In the genomic region with DNA sequence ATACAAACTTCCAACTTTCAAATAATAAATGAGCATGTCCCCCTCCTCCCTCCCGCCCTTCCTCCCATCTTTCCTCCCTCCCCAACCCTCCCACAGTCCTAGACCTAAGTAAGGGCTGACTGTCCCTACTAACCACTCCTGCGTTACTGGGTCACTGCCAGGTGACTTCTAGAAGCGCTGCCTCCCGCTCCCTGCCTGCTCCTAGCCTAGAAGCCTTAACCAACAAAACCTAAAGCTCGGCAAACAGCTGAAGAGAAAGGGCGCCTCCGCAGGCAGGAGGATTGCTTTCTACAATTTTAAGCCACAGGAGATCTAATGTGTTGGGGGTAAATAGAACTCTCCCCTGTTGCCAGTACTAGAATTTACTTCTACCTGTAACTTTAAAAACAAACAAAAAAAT, we compare ENCODE assay signal across 7 mouse cellular contexts. TPM values are rescaled to one million over a fixed set of nuclear protein-coding genes. Genes with fewer than 3 reads are reported as not detected.
DNase-seq lines count a peak whose midpoint lies in the region; ATAC-seq and TF ChIP-seq lines count a peak whose summit lies in the region.

No protein-coding gene starts in this region.

- H3K4me1 ChIP-seq in forebrain, postnatal 0 days (ENCODE audit: insufficient read depth) = 0 out of 2 replicates have a peak, but pooled peaks cover 5% of the 10 kb centered on the region
- 0 out of 2 replicates have a peak, but pooled peaks cover 5% of the 10 kb centered on the region for H3K4me1 ChIP-seq in hindbrain, postnatal 0 days (ENCODE audit: insufficient read depth, low read length)
- H3K4me1 ChIP-seq in limb, embryonic 11.5 days (ENCODE audit: control insufficient read depth, insufficient read depth, low read length) = 0 out of 2 replicates have a peak, but pooled peaks cover 3% of the 10 kb centered on the region
- peaks cover 30% of the 10 kb centered on the region for H3K4me1 ChIP-seq in midbrain, embryonic 10.5 days

- H3K36me3 ChIP-seq in forebrain, postnatal 0 days (ENCODE audit: insufficient read depth) = no peaks in the 10 kb centered on the region
- H3K36me3 ChIP-seq in hindbrain, postnatal 0 days (ENCODE audit: insufficient read depth, low read length) = no peaks in the 10 kb centered on the region
- no peaks in the 10 kb centered on the region for H3K36me3 ChIP-seq in limb, embryonic 11.5 days (ENCODE audit: control insufficient read depth, insufficient read depth, low read length)
- no peaks in the 10 kb centered on the region for H3K36me3 ChIP-seq in midbrain, embryonic 10.5 days

- H3K9ac ChIP-seq in forebrain, postnatal 0 days = peak overlapping the region; percentile 80; the same call in 1 of the 2 replicates
- H3K9ac ChIP-seq in hindbrain, postnatal 0 days (replicated peaks; ENCODE audit: low read length) = peak overlapping the region; percentile 74; the same call in 1 of the 2 replicates
- no peak overlapping the region for H3K9ac ChIP-seq in limb, embryonic 11.5 days (ENCODE audit: low read length)

- H3K27ac ChIP-seq in forebrain, postnatal 0 days (ENCODE audit: low read depth, low read length) = no peak overlapping the region
- 0 out of 2 replicates have a peak overlapping the region, but pooled peaks have one; percentile 11 for H3K27ac ChIP-seq in hindbrain, postnatal 0 days
- no peak overlapping the region for H3K27ac ChIP-seq in limb, embryonic 11.5 days (replicated peaks; ENCODE audit: low read depth, low read length)
- H3K27ac ChIP-seq in midbrain, embryonic 10.5 days (replicated peaks) = no peak overlapping the region

- peak overlapping the region; percentile 75 for H3K4me3 ChIP-seq in forebrain, postnatal 0 days (ENCODE audit: low read depth, low read length)
- H3K4me3 ChIP-seq in hindbrain, postnatal 0 days (ENCODE audit: low read length) = peak overlapping the region; percentile 82
- H3K4me3 ChIP-seq in limb, embryonic 11.5 days (ENCODE audit: low read depth, low read length) = peak overlapping the region; percentile 62
- peak overlapping the region; percentile 61 for H3K4me3 ChIP-seq in midbrain, embryonic 10.5 days

- TF ChIP-seq CTCF in forebrain, postnatal 0 days (IDR thresholded peaks at IDR 0.05; ENCODE audit: low read depth) = peak; percentile 58
- TF ChIP-seq CTCF in hindbrain, postnatal 0 days (IDR thresholded peaks at IDR 0.05; ENCODE audit: low read depth) = peak; percentile 65

- peak; percentile 57 for DNase-seq in ZHBTc4 (ENCODE audit: low read depth, low spot score)
- peak; percentile 56 for DNase-seq in cerebellum, adult 11-12 months
- DNase-seq in forebrain, postnatal 0 days = peak; percentile 60
- peak; percentile 65 for DNase-seq in hindbrain, postnatal 0 days (ENCODE audit: low spot score)
- DNase-seq in limb, embryonic 11.5 days (ENCODE audit: low spot score) = peak; percentile 45
- DNase-seq in midbrain, embryonic 10.5 days (ENCODE audit: low spot score) = peak; percentile 24
- DNase-seq in spleen, postnatal 4 days (ENCODE audit: low spot score in 2 of 2) = peak; percentile 34 to 66

- WGBS in forebrain, postnatal 0 days = 21% methylated on average over 7 of the region's 7 CpGs
- 29% methylated on average over 7 of the region's 7 CpGs for WGBS in hindbrain, postnatal 0 days
- 15% methylated on average over 7 of the region's 7 CpGs for WGBS in limb, embryonic 11.5 days
- 19% methylated on average over 7 of the region's 7 CpGs for WGBS in midbrain, embryonic 10.5 days

- H3K4me2 ChIP-seq in forebrain, postnatal 0 days (ENCODE audit: low read depth) = peak overlapping the region; percentile 88
- H3K4me2 ChIP-seq in hindbrain, postnatal 0 days (ENCODE audit: low read depth, low read length) = peak overlapping the region; percentile 63
- peak overlapping the region; percentile 95; the same call in 1 of the 2 replicates for H3K4me2 ChIP-seq in limb, embryonic 11.5 days (ENCODE audit: low read depth, severe bottlenecking)

- no peak for ATAC-seq in forebrain, postnatal 0 days
- no peak for ATAC-seq in hindbrain, postnatal 0 days
- no peak for ATAC-seq in limb, embryonic 11.5 days (ENCODE audit: insufficient number of reproducible peaks, low FRiP score, low TSS enrichment, low read depth)

- H3K27me3 ChIP-seq in forebrain, postnatal 0 days (ENCODE audit: insufficient read depth, low read length) = no peaks in the 10 kb centered on the region
- H3K27me3 ChIP-seq in hindbrain, postnatal 0 days (ENCODE audit: insufficient read depth, low read length) = no peaks in the 10 kb centered on the region
- H3K27me3 ChIP-seq in limb, embryonic 11.5 days (ENCODE audit: control insufficient read depth, insufficient read depth, low read length) = no peaks in the 10 kb centered on the region
- peaks cover 33% of the 10 kb centered on the region for H3K27me3 ChIP-seq in midbrain, embryonic 10.5 days (ENCODE audit: low read depth, poor library complexity, severe bottlenecking)

- no peaks in the 10 kb centered on the region for H3K9me3 ChIP-seq in forebrain, postnatal 0 days (ENCODE audit: low read length)
- no peaks in the 10 kb centered on the region for H3K9me3 ChIP-seq in hindbrain, postnatal 0 days (ENCODE audit: low read length)
- H3K9me3 ChIP-seq in limb, embryonic 11.5 days (ENCODE audit: control insufficient read depth, low read length) = no peaks in the 10 kb centered on the region
- no peaks in the 10 kb centered on the region for H3K9me3 ChIP-seq in midbrain, embryonic 10.5 days (replicated peaks)

RNA-seq across cellular contexts. Expression of a gene that starts 2.0 kb away (rescaled TPM):
- 101 TPM in 2 replicates for total RNA-seq in forebrain, postnatal 0 days (2014; rRNA removed)
- polyA plus RNA-seq in forebrain, postnatal 0 days (2015; fragmentation: Nextera tagmentation; extraction: Ambion mirVana) = 12.4 and 14.3 TPM in 2 replicates
- total RNA-seq in hindbrain, postnatal 0 days (2014; rRNA removed) = 93.9 and 98.8 TPM in 2 replicates
- polyA plus RNA-seq in hindbrain, postnatal 0 days (2015; fragmentation: Nextera tagmentation; extraction: Ambion mirVana) = 11.1 and 12.6 TPM in 2 replicates
- polyA plus RNA-seq in limb, embryonic 11.5 days (2014; fragmentation: Nextera tagmentation; extraction: Ambion mirVana) = 22.8 and 24.7 TPM in 2 replicates
- 5.6 and 6.0 TPM in 2 replicates for polyA plus RNA-seq in midbrain, embryonic 10.5 days (2016; fragmentation: Nextera tagmentation; extraction: Ambion mirVana)
